Mouse (Mus musculus) monocyte, adult 2 months (primary cell): Measurements from ENCODE around the gene Picalm.
A peak's percentile ranks its signal among the peaks of the same experiment; 100 is the strongest.

Source experiments
- DNase-seq, 2 experiments: peaks; one replicate each; pipeline ENCODE4 v3.0.0; 2022; ENCODE audit warnings: low spot score in 2 of 2, low read depth in 1 of 2

Picalm gene

DNA sequence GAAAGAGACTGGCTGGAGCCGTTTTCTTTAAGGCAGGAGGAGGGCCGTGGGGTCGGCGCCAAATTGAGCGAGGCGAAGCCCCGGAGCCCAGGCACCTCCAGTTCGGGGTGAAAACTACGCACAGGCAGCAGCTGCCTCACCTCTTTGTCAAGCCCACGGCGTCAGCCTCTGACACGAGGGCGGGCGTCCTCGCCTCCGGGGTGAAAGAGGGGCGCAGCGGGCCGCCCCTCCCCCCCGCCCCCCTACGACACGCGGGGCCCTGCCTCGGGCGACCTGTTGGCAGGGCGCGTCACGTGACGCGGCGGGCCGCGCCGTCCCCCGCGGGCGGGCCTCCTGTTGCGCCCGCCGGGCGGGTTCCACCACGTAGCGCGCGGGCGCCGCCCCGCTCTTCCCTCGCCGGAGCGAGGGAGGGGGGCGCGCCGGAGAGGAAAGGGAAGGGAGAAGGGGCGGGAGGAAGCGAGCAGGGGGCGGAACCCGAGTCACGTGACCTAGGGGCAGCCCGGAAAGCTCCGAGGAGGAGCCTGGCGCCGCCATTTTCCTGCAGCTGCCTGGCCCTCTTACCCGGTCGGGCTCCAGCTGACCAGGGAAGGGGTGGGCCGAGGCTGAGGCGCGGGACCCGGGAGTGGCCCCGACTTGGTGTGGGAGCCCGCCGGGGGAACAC, at the start of gene Picalm:
Picalm (plus strand) TSS at position 482 of the 661 bp plus-strand sequence.
- DNase-seq: peak; percentile 96 to 98

DNA sequence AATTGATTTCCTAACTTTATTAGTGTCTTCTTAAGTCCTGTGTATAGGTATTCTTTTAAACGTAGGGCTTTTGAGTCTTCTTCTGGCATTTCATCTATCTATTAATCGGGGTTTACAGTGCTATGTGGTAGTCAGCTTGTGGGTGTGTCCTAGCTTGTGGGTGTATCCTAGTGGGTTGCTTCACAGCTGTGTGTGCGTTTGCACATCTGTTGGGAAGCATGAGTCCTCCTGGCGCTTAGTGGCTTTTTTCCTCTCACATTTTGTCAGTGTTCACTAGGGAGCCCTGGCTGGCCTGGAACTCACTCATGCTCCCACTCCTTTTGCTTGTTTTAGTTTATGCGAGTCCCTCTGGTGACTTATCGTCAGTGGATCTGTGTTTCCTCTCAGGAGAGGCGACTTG, 46.2 kb upstream of the Picalm start:
- DNase-seq: no peak

DNA sequence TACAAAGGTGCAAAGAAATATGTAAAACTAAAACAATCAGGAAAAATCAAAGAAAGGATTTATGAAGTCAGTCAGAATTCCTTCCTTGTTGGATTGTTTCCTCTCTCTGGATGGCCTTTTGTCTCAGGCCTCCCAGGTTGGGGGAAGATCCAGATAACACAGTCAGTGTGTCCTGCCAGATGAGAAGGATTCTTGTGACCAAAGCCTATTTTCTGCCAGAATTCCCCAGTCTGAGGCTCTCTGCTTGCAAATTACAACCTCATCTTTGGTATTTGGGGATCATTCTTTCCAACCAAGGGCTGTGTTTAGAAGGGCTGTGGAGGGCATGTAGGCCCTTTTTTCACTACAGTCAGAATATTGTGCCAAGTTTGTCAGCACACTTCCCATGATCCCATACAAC, 45.5 kb upstream of the Picalm start:
- DNase-seq: no peak

DNA sequence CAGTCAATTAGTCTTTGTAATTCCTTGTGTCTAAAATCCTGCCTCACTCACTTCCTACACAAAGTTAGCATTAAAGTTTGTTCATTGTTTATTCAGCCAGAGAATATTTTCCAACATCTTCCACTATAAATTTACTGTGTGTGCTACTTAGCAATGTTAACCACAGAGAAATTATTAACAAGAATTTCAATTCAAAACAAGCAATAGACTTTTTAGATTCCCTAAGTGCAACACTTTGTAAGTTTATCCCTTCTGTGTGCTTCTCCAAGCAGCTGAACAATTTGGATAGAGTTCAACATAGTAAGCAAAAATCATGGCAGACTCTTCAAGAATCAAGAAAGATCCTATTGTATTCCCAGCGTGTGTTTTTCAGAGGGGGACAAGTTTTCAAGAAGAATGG, 44.3 kb upstream of the Picalm start:
- DNase-seq: no peak

DNA sequence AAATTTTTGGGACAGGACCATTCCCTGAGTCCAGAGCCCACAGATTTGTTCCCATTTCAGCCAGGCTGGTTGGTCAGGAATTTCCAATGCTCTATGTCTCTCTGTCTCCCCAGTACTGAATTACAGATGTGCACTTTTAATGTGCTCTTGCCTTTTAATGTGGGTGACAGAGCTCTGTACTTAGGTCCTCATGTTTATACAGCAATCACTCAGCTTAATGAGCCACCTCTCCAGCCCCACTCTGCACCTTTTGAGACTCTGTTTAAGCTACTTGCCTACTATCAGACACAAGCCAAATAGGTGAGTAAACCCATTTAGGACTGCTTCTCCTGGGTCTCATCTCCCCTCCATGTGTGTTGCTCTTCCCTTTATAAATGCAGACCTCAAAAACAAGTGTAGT, 43.2 kb upstream of the Picalm start:
- DNase-seq: no peak

DNA sequence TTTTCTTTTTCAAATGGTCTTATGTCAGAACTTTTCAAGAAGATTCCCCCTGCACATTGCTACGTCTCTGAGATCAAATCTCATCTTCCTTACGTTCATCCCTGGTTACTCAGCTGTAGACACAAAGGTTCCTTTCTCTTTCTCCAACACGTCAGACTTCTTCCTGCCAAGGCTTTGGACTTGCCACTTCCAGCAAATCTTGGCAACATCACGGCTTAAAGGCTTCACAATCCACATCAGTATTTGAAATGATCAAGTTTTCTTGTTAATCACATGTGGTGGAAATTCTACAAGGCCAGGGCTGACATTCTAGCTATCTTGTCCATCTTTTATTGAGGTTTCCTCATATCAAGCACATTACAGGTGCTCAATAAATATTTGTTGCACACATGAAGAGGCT, 39.0 kb upstream of the Picalm start:
- no peak for DNase-seq

DNA sequence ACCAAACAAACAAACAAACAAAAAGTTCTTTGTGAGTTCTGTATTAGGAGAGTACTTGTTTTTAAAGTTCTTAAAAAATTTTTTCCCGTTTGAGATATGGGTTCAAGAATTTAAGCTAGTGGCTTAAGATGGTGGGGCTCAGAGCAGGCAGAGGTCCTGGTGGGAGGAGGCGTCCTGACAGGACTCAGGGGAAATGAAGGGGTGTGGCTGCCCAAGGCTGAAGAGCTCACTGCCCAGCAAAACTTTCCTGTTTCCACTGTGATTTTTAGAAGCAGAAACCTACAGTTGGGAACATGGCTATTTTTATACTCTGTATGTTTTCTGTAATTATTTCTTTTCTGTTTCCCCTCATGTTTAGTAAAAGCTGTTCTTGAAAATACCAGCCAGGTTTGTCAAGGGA, 38.3 kb upstream of the Picalm start:
- no peak for DNase-seq

DNA sequence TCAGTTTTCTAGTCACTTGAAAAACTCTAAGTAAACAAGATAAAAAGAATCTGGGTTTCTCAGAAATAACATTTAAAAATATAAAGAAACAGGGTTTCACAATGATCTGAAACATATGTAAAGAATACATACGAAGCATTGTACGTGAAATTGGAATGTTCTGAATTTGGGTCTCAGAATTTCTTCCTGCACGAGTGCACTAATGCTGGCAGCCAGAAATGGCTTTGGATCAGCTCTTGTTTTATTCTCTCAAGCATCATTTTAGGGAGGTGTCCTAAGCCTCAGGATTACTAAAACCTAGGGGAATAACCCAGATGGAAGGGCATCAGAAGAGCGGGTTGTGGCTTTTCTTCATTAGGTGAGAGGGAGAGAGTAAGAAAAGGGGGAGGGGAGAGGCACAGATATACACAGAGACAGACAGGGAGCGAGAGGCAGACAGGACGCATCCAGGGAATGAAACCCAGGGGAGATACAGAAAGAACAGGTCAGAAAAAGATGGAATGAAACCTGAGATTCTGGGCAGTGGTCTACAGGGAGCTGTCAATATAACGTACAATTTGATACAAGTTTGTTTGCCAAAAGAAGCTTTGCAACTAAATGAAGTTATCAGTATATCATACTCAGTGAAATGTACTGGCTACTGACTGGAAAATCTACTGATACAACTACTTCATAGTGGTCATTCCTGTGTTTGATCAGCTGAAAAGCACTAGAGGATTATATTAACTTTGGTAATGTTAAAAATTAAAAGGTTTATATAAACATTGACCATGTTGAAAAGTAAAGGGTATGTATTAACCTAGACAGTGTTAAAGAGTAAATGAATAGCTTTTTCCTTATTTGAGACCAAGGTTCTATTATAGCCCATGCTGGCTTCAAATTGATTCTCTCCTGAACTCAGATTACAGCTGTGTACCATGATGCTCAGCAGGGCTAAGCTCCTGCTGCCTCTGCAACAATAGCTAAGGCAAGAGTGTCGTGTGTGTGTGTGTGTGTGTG, 37.3 kb upstream of the Picalm start:
- no peak for DNase-seq

DNA sequence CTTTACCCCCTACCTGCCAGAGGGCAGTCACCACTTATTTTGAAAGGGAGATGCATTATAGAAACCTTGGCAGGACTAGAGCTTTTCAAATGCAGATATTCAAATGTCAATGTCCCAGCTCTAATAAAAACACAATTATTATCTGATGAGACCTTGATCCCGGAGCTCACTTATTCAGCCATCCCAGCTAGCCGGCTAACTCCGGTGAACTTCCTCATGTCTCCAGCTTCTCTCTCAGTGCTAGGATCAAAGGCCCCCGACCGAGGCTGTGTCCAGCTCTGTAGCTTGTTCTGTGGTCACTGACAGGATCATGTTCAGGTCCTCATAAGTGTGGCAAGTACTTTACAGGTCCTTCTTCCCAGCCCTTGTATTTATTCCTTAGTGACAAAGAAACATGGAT, 34.9 kb upstream of the Picalm start:
- no peak for DNase-seq

DNA sequence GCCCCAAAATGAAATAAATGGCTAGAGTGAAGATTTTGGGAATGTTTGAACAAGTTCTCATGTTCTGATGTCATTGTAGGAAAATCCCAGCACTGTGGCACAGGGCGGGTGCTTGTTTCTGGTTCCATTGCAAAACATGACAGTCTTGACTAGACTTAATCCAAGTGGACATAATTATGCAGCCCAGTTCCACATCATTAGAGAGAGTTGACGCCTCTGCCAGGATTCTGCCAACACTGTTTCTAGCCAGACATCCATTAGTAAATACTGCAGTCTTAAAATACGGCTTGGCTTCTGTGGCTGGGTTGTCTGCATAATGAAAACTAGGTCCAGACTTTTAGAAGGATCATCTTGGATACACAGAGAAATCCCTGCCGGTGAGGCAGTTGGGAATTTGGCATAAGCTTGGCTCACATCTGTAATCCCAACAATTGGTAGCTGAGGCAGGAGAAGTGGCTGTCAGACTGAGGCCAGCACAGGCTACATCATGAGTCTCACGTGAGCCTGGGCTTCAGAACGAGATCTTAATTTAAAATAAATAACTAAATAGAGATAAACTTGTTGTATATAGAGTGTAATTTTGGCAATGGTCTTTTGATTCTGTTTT, 34.1 kb upstream of the Picalm start:
- no peak for DNase-seq

DNA sequence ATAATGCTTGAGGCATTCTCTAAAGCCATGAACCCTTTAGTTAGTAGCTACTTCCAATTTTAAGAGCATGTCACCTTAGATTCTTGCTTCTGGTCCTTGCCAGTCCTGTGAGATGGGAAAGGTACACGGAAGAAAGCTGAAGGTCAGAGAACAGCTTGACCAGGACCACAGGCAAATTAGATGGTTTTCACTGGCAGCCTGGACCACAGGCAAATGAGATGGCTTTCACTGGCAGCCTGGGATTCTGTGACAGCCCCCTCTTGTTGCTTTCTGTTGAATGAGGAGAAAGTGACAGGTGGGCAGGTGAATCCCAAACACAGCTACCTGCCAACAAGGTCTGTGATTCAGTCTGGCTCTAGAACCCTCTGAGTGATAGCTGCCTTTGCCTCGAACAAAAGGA, 33.4 kb upstream of the Picalm start:
- no peak for DNase-seq

DNA sequence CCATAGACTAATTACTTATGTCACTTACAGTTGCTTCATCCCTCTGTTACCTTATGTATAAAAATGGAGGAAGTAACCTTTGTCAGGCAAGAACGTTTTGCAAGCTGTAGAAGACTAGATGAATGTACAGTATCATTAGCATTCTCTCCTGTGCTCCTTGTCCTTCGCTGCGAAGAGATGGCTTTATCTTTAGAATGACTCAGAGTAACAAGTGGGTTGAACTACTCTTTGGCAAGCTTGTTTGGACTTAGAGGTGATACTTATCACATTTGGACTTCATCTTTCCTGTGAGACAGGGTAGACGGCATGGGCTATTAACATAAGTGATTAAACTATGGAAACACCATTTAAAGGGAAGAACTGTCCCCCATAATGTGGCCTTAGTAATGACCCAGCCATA, 31.8 kb upstream of the Picalm start:
- no peak for DNase-seq

DNA sequence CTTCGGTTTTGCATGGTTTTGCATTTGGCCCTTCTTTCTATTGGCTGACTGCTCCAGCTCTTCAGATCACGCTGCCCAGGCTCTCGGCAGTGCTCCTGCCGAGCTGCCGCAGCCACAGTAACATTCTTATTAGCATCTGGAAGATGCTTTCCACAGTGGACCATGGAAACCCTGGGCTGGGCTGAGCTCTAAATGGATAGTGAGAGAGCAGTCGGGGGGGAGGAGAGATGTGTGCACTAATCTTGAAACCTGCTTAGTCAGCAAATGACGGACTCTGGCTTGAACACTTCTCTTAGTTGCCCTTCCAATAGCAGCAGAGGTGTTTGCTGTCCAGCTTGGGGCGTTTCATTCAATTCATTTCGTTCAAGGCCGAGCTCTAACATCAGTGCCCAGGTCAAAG, 30.8 kb upstream of the Picalm start:
- no peak for DNase-seq

DNA sequence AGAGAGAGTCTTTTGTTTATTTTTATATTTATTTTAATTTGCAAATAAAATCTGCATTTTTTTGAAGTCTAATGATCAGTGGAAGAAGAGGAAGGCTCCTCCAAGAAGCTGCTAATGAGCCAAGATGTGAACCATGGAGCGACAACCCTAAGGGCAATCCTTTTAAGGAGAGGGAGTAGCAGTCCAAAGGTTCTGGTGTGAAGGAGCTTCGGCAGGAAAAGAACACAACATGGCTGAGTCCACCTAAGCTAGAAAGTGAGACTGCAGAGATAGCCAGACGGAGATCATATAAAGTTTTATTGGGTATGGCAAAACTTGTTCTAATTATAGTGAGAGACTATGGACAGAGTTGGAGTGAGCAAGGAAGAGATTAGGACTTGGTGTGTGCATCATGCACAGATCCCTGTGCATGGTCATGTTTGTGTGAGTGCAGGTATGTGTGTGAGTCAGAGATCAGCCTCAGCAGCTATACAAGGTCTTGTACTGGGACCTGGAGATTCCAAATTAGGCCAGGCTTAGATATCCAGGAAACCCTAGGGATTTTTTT, 29.3 kb upstream of the Picalm start:
- no peak for DNase-seq

DNA sequence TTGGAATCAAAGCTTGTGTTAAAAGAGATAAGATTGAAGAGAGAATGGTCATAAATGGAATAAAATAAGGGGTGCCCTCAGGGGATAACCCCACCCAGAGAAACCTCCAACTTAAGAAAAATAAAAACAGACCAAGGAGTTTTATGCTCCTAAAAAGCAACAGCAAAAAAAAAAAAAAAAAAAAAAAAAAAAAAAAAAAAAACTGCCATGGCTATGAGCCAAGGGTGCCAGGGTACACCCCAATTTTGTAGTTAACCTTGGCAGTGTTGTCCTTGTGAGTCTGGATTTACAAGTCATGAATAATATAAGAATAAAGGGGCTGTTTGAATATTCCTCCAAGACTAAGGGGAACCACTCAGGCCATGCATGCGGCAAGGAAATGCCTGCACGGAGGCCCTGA, 13.9 kb upstream of the Picalm start:
- no peak for DNase-seq

DNA sequence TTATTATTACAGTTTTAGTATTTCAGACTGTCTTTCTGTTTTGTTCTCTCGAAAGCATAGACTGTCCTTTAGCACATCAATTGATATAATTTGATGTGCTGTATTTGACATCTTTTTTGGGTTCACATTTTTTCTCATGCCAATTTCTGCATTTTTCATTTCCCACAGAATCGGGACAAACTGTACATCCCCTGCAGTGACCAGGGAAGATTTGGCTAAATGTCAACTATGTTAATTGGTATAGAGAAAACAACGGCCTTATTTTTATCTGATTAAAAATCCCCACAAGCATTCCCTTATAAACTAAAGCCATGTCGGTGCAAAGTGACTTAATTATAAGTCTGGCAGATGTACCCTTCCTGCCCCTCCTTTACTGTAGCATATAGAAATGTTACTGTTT, 9.9 kb upstream of the Picalm start:
- no peak for DNase-seq

DNA sequence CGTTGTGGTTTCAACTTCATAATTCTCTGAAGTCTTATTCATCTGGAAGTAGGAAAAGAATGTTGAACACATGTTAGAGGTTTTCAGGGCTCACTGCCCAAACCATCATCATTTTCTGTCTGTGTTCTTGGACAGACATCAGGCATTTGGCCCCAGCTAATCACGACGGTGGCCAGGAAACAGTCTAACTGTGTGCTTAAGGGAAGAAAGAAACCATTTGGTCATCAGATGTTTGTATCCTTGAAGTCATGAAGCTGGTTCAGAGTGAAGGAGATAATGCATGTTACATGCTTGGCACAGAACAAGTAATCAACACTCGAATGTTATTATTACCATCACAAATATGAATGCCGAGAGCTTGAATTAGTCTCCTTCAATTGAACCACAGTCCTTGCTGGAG, 5.0 kb upstream of the Picalm start:
- DNase-seq: no peak

DNA sequence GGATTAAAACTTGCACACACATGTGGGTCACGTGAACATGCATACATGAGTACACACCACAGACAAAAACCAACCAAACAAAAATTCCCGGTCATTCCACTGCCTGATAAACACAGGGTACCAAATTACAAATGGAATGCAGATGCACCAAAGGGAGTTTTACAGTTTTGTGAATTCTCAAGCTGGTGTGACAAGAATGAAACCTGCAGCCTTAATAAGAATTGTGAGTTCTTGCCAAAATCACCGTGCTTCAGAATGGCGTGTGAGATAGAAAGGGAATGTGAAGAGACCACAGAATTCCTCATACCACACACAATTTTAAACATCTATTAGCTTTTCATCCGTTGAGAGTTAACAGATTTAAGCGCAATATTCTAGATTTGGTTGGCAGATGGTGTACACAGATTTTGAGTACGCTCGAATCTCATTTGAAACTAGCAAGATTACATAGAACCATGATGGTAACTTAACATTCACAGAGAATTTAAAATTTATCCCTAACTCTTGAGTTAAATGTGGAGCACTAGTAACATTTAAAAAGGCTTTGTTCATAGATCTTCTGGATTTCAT, 1.3 kb upstream of the Picalm start:
- no peak for DNase-seq

DNA sequence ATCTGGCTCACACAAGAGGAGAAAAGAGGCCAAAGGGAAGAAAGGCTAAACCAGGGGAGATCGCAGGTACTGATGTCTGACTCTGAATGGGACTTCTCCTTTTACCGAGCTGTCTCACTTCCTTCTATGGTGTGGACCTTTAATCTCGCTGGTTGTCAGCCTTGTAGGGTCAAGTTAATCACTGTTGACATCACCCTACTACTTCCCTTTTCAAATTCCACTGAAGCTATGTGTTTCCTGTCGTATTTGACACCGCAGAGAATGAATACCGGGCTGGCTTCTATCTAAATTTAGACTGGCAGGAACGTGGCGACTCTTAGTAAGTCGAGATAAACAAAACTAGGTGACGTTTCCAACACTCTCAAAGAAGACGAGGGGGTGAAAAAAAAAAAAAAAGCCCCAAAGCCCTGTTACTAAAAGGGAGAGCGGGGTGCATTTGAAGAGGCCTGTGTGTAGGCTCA, 712 bp upstream of the Picalm start:
- DNase-seq: peak; percentile 55 to 59

DNA sequence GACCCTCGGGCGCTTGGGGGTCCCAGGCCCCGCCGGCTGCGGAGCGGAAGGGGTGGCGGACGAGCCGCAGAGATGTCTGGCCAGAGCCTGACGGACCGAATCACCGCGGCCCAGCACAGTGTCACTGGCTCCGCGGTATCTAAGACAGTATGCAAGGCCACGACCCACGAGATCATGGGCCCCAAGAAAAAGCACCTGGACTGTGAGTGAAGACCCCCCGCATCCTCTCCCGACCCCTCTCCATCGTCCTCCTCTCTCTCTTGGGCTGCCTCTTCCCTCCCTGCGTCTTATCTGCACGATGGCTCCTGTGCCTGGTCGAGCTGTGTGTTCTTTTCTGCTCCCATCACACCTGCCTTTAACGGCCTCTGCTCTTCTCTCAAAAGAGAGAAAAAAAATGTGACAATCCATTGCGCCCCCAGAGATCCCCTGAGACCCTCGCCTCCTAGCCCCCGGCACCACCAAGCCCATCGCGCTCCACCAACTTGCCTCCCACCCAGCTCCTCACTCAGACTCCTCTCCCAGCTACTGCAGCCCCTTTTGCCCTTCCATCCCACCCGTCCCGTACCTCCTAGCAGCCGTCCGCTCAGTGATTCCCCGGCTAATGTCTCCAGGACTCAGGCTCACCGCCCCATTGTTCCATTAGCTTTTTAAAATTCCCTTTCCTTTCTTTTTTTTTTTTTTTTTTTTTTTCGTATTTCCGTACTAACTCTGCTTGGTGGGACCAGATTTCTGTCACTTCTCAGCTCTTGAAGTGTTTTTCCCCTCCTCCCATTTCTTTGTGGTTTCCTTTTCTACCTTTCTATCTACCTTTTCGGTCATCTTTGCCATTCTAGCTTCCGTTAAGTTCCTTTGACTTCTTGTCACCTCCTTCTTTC, 725 bp downstream of the Picalm start:
- DNase-seq: no peak

DNA sequence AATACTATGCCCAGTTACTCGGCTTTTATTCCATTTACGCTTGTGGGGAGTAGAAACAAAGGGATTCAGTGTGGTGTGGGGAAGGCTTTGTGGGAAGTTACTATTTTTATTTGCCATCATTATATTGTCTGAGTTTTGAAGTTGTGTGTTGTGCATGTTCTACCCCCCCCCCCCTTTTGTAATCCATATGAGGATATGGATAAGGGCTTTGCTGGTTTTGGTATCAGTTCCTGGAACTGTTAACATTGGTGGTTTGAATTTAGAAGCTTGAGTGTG, 1.3 kb downstream of the Picalm start:
- no peak for DNase-seq
